Mouse (Mus musculus): ENCODE measurements at regions not wholly inside any gene's neighbourhood (a gene's known extent, or its start where the extent isn't known, plus 50 kb on each side); places are given as distances from the start of the nearest gene placed in this dataset.
"Not testable (repeated sequence)": the region's sequence is repeated elsewhere in the genome, so short reads cannot be mapped to it uniquely, and the experiment has no call there.

GRCm38 (mm10) chr12:16378501-16378900, 232.3 kb downstream of the Lpin1 start:
- DNase-seq, result no peak
- intact Hi-C loops (cut with DNase I), result no loop called here

DNA sequence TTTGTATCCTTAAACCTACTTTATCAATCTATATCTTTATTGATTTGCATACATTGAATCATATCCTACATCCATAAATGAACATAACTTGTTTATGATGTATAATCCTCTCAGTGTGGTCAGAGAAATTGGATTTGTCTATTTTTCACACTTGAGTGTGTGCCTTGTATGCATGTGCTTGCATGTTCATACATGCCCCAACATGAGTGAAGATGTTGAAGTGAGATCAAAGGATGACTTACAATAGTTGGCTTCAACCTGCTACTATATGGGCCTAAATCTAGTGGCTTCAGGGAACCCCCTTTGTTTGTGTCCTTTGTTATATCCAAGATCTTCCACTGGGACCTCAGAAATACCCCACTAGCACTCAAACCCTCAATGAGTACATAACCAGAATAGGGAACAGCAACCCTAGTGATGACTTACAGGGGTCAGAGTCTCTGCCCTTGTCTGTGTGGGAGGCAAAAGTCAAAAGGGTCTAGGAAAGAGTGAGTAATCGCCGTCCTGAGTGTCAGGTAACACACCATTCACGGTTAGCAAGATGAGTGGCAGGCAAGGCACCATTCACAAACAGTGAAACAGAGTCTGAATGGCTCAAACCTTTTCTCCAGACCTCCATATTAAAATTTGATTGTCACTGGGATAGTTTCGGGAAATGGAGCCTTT, 236.3 kb downstream of the Lpin1 start:
- no peak for DNase-seq
- intact Hi-C loops (cut with DNase I), result no loop called here

GRCm38 (mm10) chr12:16370061-16370460, 240.7 kb downstream of the Lpin1 start:
- intact Hi-C loops (cut with DNase I), result no loop called here
- no peak for DNase-seq

GRCm38 (mm10) chr12:16362341-16362740, 248.4 kb downstream of the Lpin1 start:
- intact Hi-C loops (cut with DNase I), result no loop called here
- no peak for DNase-seq

- intact Hi-C loops (cut with DNase I), result no loop called here
Measured at GRCm38 (mm10) chr12:16358831-16359230, 251.9 kb downstream of the Lpin1 start.

DNA sequence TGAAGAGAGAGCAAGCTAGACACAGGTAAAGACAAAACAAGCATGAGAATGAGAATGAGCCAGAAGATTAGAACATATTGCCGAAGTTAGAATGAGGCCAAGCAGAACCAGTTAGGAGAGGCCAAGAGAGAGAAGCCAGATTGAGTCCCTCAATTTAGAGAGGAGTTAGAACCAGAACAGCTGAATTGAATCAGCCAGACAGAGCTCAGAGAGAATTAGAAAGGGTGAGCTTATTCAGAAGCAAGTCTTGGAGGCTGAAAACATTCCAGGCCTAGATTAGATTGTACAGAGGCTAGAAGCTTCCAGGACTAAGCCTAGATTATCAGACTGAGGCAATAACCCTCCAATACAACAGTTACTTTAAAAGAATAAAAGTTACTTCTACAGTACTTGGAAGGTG, 256.1 kb downstream of the Lpin1 start:
- intact Hi-C loops (cut with DNase I), result no loop called here
- DNase-seq, result no peak

More at GRCm38 (mm10) chr12:16358831-16359230, 251.9 kb downstream of the Lpin1 start:
- no peak for DNase-seq

DNA sequence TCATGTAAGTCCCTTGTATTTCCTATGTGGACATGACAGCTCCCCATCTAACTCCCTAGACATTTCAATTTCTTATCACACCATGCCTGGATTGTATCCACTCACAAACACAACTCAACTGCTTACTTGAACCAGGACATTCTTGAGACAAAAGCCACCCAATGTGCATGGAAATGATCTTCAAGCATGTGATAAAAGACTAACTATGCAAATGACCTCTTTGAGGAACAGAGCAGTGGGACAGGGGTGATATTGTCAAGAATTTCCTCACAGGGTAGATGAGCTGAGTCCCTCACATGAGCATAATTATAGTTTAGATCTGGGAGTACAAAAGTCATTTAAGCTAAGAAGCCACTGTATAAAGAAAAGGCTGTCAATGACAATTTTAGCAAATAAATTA, 259.0 kb downstream of the Lpin1 start:
- intact Hi-C loops (cut with DNase I), result no loop called here
- no peak for DNase-seq

GRCm38 (mm10) chr12:16349310-16349709, 261.5 kb downstream of the Lpin1 start:
- intact Hi-C loops (cut with DNase I), result no loop called here

GRCm38 (mm10) chr12:16344021-16344420, 266.7 kb downstream of the Lpin1 start:
- intact Hi-C loops (cut with DNase I), result no loop called here

More at GRCm38 (mm10) chr12:16349310-16349709, 261.5 kb downstream of the Lpin1 start:
- no peak for DNase-seq

DNA sequence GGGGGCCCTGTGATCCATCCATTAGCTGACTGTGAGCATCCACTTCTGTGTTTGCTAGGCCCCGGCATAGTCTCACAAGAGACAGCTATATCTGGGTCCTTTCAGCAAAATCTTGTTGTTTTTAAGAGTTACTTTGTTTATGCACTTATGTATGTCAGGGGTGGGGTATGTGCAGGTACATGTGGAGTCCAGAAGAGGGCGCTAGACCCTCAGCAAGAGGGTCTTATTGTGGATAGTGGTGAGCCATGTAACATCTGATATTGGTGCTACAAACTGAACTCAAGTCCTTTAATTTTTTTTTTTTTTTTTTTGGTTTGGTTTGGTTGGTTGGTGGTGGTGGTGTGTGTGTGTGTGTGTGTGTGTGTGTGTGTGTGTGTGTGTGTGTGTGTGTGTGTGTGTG, 268.7 kb downstream of the Lpin1 start:
- DNase-seq; intact Hi-C loops (cut with DNase I): not testable (repeated sequence)

More at GRCm38 (mm10) chr12:16344021-16344420, 266.7 kb downstream of the Lpin1 start:
- no peak for DNase-seq

DNA sequence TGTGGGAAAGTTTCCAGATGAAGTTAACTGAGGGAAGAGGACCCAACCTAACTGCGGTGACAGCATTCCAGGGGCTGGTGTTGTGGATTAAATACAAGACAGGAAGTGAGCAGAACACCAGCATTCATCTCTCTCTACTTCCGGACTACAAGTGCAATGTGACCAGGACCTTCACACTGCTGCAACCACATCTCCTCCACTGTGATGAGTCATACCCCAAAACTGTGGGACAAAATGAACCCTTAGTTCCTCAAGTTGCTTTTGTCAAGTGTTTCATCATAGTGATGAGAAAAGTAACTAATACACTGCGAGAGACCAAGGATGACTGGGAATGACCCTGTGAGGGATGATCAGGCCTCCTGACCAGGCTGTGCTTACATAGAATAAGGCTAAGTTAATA, 279.3 kb downstream of the Lpin1 start:
- no peak for DNase-seq
- intact Hi-C loops (cut with DNase I), result no loop called here

GRCm38 (mm10) chr12:16329129-16329528, 281.6 kb downstream of the Lpin1 start:
- intact Hi-C loops (cut with DNase I), result no loop called here
- no peak for DNase-seq

DNA sequence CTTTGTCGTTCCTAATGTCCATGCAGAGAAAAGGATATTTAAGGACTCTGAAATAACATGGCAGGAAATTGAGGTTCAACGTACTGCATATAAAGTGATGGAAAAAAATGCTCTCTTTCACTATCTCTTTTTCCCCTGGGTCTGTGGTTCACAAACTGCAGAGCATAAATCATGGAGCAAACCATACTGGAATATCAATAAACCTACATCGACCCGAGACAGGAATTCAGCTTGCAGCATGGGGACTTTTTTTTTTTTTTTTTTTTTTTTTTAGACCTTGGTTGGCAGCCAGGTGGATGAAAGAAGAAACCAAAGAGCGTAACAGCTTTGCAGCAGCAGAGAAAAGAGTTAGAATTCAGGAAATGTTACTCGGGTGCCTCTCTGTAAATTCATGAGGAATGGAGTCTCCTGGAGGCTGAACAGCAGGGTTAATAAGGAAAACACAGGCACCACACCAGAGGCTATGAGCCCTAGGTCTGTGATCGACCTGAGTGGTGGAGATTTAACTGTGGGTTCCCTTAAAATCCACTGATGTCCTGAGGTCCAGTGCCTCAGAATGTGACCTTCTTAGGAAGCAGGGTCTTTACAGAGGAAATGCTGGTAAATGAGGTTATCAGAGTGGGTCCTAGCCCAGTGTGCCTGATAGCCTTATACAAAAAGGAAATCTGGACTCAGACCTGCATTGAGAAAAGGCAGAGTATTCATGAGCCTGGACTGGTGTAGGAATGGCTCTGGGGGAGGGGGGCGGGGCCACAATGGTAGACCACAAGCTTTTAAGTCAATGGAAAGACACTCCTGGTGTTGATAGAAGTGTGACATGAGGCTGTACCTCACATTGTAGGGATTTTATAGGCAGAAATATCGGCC, 290.0 kb downstream of the Lpin1 start:
- intact Hi-C loops (cut with DNase I), result no loop called here
- no peak for DNase-seq

DNA sequence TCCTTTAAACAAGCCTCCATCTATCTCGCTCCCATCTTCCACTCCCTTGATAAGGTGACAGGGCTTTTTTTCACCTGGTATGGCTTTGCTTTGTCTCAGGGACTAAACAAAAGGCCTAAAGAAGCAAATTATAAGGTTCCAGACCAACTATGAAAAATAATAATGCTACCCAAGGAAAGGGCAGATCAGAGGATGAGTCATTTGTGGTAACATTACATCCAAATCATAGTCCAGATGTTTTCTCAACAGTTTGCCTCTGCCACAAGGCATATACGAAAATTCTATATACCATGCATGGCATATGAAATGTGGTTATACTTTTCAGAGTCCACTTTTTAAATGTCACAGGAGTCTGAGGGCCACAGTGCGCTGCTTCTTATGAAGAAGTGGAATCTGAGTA, 302.7 kb downstream of the Lpin1 start:
- no peak for DNase-seq
- intact Hi-C loops (cut with DNase I), result no loop called here

DNA sequence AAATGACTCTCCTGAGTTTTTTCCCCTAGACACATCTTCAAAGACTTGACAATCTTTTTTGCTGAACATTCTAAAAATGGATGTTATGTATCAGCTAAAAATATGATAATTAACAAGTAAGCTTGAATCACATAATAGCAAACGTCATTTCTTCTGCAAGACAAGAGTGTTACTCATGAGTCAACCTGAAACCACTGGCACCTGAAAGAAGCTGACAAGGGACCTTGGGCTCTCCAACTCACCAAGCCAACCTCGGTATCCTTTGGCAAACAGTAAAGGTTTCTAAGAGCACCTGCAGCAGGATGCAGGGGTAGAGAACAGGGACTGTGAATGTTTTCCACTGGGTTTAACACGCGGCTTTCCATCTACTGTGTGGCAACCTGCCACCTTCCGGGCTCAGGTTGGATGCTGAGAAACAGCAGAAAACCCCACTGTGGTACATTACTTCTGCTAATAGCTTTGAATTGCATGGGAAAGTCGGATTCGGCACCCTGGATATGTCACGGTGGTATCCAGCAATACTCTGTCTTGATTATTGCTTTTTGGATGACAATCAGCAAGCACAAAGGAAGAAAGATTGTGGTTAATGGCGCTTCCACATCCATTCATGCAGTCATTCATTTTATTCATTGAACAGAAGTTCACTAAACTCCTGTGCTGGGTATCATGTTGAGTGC, 305.9 kb downstream of the Lpin1 start:
- DNase-seq, result no peak
- intact Hi-C loops (cut with DNase I), result no loop called here

GRCm38 (mm10) chr12:16285061-16285460, 325.7 kb downstream of the Lpin1 start:
- DNase-seq, result no peak
- intact Hi-C loops (cut with DNase I), result no loop called here

DNA sequence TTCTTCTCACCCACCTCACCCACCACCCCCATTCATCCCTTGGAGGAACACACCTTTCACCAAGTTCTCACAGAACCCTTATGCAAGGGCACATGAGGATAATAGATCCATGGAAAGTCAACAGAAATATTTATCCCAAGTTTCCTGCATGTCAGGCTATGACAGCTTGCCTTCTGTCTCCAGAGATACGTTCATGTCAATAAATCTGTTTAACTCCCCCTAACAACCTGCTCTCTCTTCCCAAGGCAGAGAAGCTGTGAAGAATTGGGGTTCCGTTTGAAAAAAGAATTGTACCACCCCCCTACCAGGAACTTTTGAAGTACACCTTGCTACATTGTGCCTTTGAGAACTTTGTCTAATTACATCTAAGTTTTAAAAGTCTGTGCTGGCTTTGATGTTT, 331.6 kb downstream of the Lpin1 start:
- intact Hi-C loops (cut with DNase I), result no loop called here
- no peak for DNase-seq

DNA sequence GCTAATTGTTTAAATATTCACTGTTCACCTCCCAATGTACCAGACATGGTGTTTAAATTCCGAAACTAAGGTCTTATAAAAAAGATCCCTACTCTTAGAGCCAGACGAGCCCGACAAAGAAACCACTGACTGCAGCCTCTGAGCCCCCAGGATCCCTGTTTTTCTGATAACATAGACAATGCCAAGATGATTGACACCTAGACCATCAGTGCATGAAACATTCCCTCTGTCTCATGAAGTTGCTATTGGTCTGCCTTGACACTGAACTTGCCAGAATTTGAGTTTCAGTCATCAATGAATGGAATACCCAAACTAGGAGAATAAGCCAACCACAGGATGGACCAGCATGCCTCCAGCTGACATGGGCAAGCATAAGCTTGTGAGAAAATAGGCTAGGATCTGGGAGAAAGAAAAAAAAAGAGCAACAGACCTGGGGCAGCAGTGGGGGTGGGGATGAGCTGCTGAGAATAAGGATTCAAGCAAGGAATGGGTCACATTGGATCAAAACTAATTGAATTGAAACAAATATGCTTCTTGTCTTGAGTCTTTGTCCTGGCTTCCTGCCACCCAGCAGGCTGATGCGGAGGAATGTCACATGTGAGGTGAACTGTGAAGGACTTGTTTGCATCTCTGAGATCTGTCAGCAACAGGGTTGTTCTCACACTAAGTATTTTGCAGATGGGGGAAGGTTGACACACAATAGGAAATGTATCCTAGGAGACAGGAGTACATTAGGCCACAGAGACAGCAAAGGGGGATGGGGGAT, 333.0 kb downstream of the Lpin1 start:
- DNase-seq, result no peak
- intact Hi-C loops (cut with DNase I), result no loop called here

DNA sequence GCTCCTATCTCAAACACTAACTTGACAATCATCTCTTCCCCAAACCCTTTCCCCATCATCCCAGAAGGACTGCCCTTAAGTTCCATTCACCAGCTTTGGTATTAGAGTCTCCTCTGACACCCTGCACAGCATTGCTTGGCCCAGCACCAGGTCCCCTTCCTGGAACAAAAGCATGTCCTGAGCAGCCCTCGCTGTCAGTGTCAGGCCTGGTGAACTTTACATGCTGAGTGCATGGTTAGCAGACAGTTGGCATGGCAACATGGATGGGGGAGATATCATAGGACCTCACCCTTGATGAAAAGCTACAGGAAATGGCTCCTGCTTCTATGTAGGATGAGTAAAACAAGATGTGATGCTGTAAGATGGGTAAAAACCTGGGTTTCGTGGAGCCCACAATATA, 333.6 kb downstream of the Lpin1 start:
- no peak for DNase-seq
- intact Hi-C loops (cut with DNase I), result no loop called here

GRCm38 (mm10) chr12:16276301-16276700, 334.5 kb downstream of the Lpin1 start:
- DNase-seq, result no peak
- intact Hi-C loops (cut with DNase I), result no loop called here

- intact Hi-C loops (cut with DNase I), result no loop called here
- DNase-seq, result no peak
Measured at GRCm38 (mm10) chr12:16272441-16272840, 338.3 kb downstream of the Lpin1 start.

All from heart, postnatal 36 days (tissue).